Mouse (Mus musculus) heart, adult 2 months (tissue): ENCODE measurements at regions not wholly inside any gene's neighbourhood (a gene's known extent, or its start where the extent isn't known, plus 50 kb on each side); places are given as distances from the start of the nearest gene placed in this dataset.

Experiments
- CTCF ChIP-seq: fragments of 200-600 bp; IDR thresholded peaks from 2 replicates; pipeline ENCODE4 v1.8.1; 2022; ENCODE audit warnings: antibody characterized with exemption, mild to moderate bottlenecking, moderate library complexity
- EP300 ChIP-seq: fragments of 200-500 bp; IDR thresholded peaks from 2 replicates; pipeline ENCODE4 v1.6.1; 2011; ENCODE audit warnings: low read depth, low read length, control low read depth; ENCODE audit not compliant: insufficient read depth
- POLR2A ChIP-seq: fragments of 200-500 bp; IDR thresholded peaks from 2 replicates; pipeline ENCODE4 v1.6.1; 2011; ENCODE audit warnings: mild to moderate bottlenecking, low read depth, low read length, control low read depth; ENCODE audit not compliant: insufficient read depth

DNA sequence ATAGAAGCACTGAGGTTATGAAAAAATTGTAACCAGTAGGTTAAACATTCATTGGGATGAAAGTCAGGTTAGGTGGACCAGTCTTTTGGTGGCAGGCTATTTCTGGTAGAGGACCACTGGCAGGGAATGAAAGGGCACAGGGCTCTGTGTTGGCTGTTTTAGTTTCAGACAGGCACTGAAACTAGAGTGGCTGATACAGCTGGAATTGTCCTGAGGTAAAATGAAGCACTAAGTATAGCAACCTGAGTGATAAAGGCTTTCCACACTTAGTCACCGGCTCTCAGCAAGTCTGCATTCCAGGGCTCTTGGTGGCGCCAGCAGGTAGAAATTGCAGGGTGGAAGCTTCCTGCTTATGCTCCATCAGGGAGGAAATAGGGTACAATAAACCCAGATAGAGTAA lies 262.2 kb upstream of the Tmpo start:
- no peak for TF ChIP-seq POLR2A
- peak; percentile 27 for TF ChIP-seq CTCF
- 0 out of 2 replicates have a peak, but pooled peaks have one; percentile 34 for TF ChIP-seq EP300
